Mouse (Mus musculus): ENCODE results near the gene Prss56. TPM values are rescaled to one million over a fixed set of nuclear protein-coding genes. Genes with fewer than 3 reads are reported as not detected.

The Prss56 gene
- polyA plus RNA-seq, 1 experiment from 2014 or later, result not detected

DNA sequence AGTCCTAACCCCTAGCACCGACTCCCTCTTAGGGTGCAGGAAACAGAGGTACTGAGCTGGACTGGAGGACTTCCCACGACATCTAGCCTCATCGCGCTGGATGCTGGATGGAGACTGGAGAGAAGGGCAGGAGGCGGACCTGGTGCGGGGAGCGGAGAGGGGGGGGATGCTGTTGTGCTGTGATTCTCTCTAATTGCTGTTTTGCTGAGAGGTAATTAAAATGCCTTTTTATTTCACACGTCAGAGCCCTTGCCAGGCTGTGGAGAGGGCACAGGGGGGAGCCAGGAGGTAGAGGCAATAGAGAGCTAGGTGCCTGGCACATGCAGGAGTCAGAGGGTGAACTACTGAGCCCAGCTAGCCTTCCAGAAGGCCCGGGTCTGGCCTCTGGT lies 18.3 kb upstream of the Prss56 start:
- Histone ChIP-seq H3K9me3 (ENCODE audit: low read length) (no peaks in the 10 kb centered on the region), H3K9ac (replicated peaks) (no peak overlapping the region), H3K36me3 (replicated peaks; ENCODE audit: insufficient read depth, low read length) (no peaks in the 10 kb centered on the region), H3K27ac (ENCODE audit: low read depth) (no peak overlapping the region), H3K4me1 (ENCODE audit: insufficient read depth) (no peaks in the 10 kb centered on the region), H3K4me2 (ENCODE audit: low read depth, low read length) (no peak overlapping the region), H3K4me3 (ENCODE audit: low read depth, low read length) (no peak overlapping the region), H3K27me3 (ENCODE audit: insufficient read depth, low read length) (0 out of 2 replicates have a peak, but pooled peaks cover 11% of the 10 kb centered on the region)
- ATAC-seq, result no peak
- no peak for DNase-seq
- no peak for TF ChIP-seq EP300 (IDR thresholded peaks at IDR 0.05; ENCODE audit: low read depth)
- TF ChIP-seq CTCF (IDR thresholded peaks at IDR 0.05; ENCODE audit: low read depth), result no peak
- 52% methylated on average over 9 of the region's 9 CpGs for WGBS (ENCODE audit: insufficient replicate concordance)

DNA sequence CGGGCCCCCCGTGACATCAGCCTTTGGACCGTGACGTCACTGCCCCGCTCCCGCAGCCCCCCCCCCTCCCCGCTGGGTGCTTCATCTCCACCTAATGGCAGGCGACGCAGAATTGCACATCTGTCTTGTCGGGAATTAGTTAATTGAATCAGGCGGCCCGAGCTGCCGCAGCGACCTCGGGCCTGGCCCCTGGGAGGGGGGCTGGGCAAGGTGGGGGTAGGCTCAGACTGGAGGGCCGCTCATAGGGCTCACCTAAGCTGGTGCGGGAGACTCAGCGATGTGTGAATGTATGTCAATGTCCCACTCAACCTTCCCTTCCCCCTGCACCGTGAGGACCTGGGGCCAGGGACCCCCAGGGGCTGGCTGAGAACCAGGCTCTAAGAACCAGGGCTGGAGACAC lies 12.7 kb upstream of the Prss56 start:
- no peak for DNase-seq
- H3K9me3 ChIP-seq (ENCODE audit: low read length), result no peaks in the 10 kb centered on the region
- H3K4me2 ChIP-seq (ENCODE audit: low read depth, low read length), result no peak overlapping the region
- H3K36me3 ChIP-seq (replicated peaks; ENCODE audit: insufficient read depth, low read length), result no peaks in the 10 kb centered on the region
- H3K9ac ChIP-seq (replicated peaks), result no peak overlapping the region
- TF ChIP-seq CTCF (IDR thresholded peaks at IDR 0.05; ENCODE audit: low read depth) (no peak), EP300 (IDR thresholded peaks at IDR 0.05; ENCODE audit: low read depth) (no peak)
- peaks cover 21% of the 10 kb centered on the region for H3K27me3 ChIP-seq (ENCODE audit: insufficient read depth, low read length)
- WGBS (ENCODE audit: insufficient replicate concordance), result 25% methylated on average over 19 of the region's 19 CpGs
- no peak overlapping the region for H3K4me3 ChIP-seq (ENCODE audit: low read depth, low read length)
- H3K4me1 ChIP-seq (ENCODE audit: insufficient read depth), result no peaks in the 10 kb centered on the region
- no peak overlapping the region for H3K27ac ChIP-seq (ENCODE audit: low read depth)
- ATAC-seq, result no peak

DNA sequence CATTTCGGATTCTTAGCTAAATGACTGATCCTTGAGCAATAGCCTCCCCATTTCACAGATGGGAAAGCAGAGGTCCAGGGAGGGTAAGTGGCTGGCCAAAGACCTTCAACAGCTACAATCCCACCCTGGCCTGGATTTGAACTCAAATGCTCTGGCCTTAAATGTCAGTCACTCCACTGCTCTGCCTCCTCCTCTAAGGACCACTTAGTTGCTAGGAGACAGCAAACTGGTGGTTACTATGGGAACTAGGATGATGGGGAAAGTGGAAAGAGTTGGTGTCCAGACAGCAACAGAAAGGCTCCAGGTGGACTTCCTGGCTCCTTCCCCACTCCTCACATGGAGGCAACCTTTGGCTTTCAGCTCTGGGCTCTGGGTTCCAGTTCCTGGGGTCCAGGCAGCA lies 11.8 kb upstream of the Prss56 start:
- H3K4me2 ChIP-seq (ENCODE audit: low read depth, low read length), result no peak overlapping the region
- no peak overlapping the region for H3K9ac ChIP-seq (replicated peaks)
- H3K9me3 ChIP-seq (ENCODE audit: low read length), result no peaks in the 10 kb centered on the region
- whole genome bisulfite sequencing (ENCODE audit: insufficient replicate concordance), result 80% methylated on average over 1 of the region's 1 CpGs
- DNase-seq (no peak), ATAC-seq (no peak)
- H3K27me3 ChIP-seq (ENCODE audit: insufficient read depth, low read length), result peaks cover 21% of the 10 kb centered on the region
- H3K36me3 ChIP-seq (replicated peaks; ENCODE audit: insufficient read depth, low read length), result no peaks in the 10 kb centered on the region
- H3K27ac ChIP-seq (ENCODE audit: low read depth), result no peak overlapping the region
- TF ChIP-seq CTCF (IDR thresholded peaks at IDR 0.05; ENCODE audit: low read depth) (no peak), EP300 (IDR thresholded peaks at IDR 0.05; ENCODE audit: low read depth) (no peak)
- no peaks in the 10 kb centered on the region for H3K4me1 ChIP-seq (ENCODE audit: insufficient read depth)
- no peak overlapping the region for H3K4me3 ChIP-seq (ENCODE audit: low read depth, low read length)

DNA sequence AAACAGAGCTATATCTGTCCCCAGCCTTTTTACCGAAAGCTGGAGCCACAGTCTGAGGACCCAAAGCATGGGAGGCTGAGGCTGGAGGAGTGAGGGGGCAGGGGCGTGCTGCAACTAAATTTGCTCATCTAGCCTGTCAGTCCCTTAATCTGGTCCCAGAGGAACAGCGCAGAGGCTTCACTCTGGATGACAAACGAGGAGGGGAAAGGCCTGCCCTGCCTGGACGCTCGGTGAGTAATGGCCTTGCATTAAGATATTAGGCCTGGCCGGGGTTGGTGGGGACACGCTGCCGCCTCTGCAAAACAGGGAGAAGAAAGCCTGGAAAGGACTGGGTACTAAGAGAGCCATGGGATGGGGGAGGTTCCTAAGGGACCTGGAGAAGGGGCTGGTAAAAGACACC lies 10.8 kb upstream of the Prss56 start:
- H3K9ac ChIP-seq (replicated peaks), result no peak overlapping the region
- no peak overlapping the region for H3K4me2 ChIP-seq (ENCODE audit: low read depth, low read length)
- peaks cover 21% of the 10 kb centered on the region for H3K27me3 ChIP-seq (ENCODE audit: insufficient read depth, low read length)
- DNase-seq (no peak), ATAC-seq (no peak)
- H3K36me3 ChIP-seq (replicated peaks; ENCODE audit: insufficient read depth, low read length), result no peaks in the 10 kb centered on the region
- H3K9me3 ChIP-seq (ENCODE audit: low read length), result no peaks in the 10 kb centered on the region
- TF ChIP-seq CTCF (IDR thresholded peaks at IDR 0.05; ENCODE audit: low read depth), result no peak
- no peak for TF ChIP-seq EP300 (IDR thresholded peaks at IDR 0.05; ENCODE audit: low read depth)
- 62% methylated on average over 9 of the region's 9 CpGs for WGBS (ENCODE audit: insufficient replicate concordance)
- H3K4me3 ChIP-seq (ENCODE audit: low read depth, low read length), result no peak overlapping the region
- no peak overlapping the region for H3K27ac ChIP-seq (ENCODE audit: low read depth)
- no peaks in the 10 kb centered on the region for H3K4me1 ChIP-seq (ENCODE audit: insufficient read depth)

DNA sequence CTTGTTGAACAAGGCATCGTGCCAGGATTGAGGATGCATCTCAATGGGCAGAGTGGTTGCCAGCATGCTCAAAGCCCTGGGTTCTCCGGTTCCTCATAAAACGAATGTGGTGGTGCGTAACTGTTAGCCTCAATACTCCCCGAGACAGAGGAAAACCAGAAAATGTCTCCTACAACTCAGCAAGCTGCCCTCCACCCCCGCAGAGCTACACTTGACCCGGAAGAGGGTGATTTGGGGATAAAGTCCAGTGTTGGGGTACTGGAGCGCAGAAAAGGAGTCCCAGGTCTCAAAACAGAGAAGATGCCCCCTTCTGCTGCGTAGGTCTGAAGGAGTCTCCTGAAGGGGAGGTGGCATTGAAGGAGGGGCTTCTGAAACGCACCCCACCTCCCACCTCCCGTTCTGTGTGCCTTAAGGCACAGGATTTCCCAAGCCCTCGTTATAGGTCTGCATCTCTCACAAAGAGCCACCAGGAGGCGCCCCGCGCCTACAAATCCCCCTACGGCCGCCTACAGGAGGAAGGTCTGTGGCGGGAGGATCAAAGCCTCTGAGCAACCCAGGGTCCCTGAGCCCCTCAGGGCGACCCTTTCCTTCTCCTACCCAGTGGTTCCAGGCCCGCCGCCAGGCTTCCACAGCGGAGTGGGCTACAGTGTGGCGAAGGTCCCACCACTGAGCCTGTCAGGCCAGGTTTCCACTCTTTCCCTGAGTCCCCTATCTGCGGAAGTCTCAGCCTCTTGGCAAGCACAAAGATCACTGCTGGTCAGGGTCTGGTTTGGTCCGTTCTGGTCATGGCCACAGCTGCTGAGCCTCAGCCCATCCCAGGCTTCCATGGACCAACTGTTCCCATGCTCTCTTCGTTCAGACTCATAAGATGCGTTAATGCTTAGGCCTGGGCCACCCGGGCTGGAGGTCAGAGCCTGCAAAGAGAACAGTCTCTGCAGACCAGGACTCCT lies 8.8 kb upstream of the Prss56 start:
- Histone ChIP-seq H3K27me3 (ENCODE audit: insufficient read depth, low read length) (peaks cover 23% of the 10 kb centered on the region), H3K4me3 (ENCODE audit: low read depth, low read length) (no peak overlapping the region), H3K36me3 (replicated peaks; ENCODE audit: insufficient read depth, low read length) (no peaks in the 10 kb centered on the region), H3K27ac (ENCODE audit: low read depth) (no peak overlapping the region), H3K4me2 (ENCODE audit: low read depth, low read length) (peak overlapping the region; percentile 50), H3K9ac (replicated peaks) (no peak overlapping the region), H3K9me3 (ENCODE audit: low read length) (no peaks in the 10 kb centered on the region), H3K4me1 (ENCODE audit: insufficient read depth) (no peaks in the 10 kb centered on the region)
- peak; percentile 83 for ATAC-seq
- DNase-seq, result peak; percentile 74
- no peak for TF ChIP-seq EP300 (IDR thresholded peaks at IDR 0.05; ENCODE audit: low read depth)
- peak; percentile 73 for TF ChIP-seq CTCF (IDR thresholded peaks at IDR 0.05; ENCODE audit: low read depth)
- WGBS (ENCODE audit: insufficient replicate concordance), result 24% methylated on average over 28 of the region's 28 CpGs

DNA sequence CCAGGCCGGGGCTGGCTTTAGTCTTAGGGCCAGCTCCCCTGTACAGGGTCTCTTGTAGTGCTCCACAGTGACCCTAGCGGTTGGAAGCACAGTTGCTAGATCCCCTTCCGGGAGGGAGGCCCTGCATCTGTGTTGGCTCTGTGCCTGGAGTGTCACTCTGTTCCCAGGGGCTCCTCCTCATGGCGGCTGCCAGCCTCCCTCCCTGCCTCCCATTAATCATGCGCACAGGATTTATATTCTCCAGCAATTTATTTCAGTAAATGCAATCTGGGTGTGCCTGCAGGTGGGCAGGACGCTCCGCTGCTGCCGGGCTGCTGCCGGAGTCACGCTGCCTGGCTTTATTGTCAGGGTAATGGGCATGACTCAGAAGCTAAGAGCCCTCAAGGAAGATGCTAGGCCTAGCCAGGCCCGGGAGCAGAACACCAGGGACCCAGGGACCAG lies 7.2 kb upstream of the Prss56 start:
- H3K9ac ChIP-seq (replicated peaks), result no peak overlapping the region
- no peaks in the 10 kb centered on the region for H3K36me3 ChIP-seq (replicated peaks; ENCODE audit: insufficient read depth, low read length)
- no peak for ATAC-seq
- DNase-seq, result no peak
- TF ChIP-seq EP300 (IDR thresholded peaks at IDR 0.05; ENCODE audit: low read depth) (no peak), CTCF (IDR thresholded peaks at IDR 0.05; ENCODE audit: low read depth) (peak; percentile 43)
- H3K9me3 ChIP-seq (ENCODE audit: low read length), result no peaks in the 10 kb centered on the region
- 32% methylated on average over 11 of the region's 11 CpGs for WGBS (ENCODE audit: insufficient replicate concordance)
- H3K27me3 ChIP-seq (ENCODE audit: insufficient read depth, low read length), result peaks cover 13% of the 10 kb centered on the region
- no peak overlapping the region for H3K4me2 ChIP-seq (ENCODE audit: low read depth, low read length)
- H3K27ac ChIP-seq (ENCODE audit: low read depth), result no peak overlapping the region
- H3K4me1 ChIP-seq (ENCODE audit: insufficient read depth), result no peaks in the 10 kb centered on the region
- no peak overlapping the region for H3K4me3 ChIP-seq (ENCODE audit: low read depth, low read length)
